Mouse (Mus musculus): ENCODE measurements around the gene Plin4.
"Not testable (repeated sequence)": the region's sequence is repeated elsewhere in the genome, so short reads cannot be mapped to it uniquely, and the experiment has no call there.

The Plin4 gene

DNA sequence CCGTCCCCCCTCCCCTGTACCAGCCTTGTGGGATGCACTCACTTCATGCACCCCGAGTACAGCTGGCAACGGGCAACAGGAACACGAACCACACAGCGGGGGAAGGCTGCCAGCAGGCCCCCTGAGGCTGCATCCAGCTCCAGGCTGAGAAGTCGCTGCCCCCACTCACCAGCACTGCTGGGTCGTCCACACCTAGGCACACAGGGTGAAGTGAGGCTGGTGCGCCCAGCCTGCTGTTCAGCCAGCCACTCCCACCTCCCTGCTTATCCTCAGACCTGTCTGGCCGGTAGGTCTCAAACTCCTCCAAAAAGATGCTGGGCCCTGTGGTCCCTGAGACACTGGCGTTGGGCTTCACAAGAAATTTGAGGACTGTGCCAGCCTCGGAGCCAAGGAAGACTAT lies 16.6 kb upstream of the Plin4 start:
- DNase-seq (ENCODE audit: low read depth, low spot score): no peak

DNA sequence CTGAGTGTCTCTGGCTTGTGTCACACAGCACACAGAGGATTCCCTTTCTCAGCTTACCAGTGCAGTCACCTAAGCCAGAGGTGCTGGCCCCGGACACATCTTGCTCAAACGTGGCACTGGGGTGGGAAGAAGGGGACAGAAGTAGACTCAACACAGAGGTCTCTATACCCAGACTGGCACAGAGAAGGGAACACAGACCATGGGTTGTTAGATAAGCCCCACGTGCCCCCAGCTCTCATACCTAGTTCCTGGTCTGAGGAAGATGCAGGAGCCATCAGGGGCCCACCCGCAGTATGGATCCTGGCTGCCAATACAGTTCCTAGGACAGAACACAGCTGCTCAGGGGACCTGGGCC lies 15.7 kb upstream of the Plin4 start:
- no peak for DNase-seq (ENCODE audit: low read depth, low spot score)

DNA sequence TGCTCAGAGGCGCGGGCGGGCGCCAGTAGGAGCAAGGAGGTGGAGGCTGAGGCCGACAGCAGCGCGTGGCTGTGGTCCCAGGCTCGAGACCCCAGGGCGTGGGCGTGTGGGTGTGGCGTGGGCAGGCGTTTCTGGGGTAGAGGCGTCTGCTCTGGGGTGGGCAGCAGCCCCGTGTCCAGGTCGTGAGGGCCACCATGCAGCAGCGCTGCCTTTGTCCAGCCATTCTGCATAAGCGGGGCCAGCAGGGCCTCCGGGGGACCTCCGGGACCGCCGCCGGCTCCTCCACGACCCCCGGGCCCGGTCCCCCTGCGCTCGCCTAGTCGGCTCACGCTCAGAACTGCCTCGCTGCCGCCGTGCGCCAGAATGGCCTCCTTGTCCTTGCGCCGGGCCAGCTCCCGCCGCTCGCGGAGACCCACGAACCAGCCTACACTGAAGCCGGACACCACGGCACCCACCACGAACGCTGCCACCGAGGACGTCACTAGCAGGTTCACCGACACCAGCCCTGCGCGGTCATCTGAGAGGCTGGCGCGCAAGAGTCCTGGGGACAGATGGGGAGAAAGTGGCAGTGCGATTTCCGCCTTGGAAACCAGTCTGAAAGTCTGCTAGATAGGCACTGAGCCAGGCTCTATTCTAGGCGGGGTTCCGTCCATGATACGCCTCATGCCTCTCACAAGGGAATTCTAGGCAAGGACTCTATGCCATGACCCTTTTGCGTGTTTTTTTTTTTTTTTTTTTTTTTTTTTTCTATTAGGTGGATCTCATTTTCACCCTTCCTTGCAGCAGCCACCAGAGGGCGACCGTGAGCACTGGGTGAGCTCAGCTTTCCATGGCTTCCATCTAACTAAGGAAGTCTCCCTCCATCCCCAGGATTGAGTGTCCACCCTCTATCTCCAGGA lies 15.0 kb upstream of the Plin4 start:
- no peak for DNase-seq (ENCODE audit: low read depth, low spot score)

DNA sequence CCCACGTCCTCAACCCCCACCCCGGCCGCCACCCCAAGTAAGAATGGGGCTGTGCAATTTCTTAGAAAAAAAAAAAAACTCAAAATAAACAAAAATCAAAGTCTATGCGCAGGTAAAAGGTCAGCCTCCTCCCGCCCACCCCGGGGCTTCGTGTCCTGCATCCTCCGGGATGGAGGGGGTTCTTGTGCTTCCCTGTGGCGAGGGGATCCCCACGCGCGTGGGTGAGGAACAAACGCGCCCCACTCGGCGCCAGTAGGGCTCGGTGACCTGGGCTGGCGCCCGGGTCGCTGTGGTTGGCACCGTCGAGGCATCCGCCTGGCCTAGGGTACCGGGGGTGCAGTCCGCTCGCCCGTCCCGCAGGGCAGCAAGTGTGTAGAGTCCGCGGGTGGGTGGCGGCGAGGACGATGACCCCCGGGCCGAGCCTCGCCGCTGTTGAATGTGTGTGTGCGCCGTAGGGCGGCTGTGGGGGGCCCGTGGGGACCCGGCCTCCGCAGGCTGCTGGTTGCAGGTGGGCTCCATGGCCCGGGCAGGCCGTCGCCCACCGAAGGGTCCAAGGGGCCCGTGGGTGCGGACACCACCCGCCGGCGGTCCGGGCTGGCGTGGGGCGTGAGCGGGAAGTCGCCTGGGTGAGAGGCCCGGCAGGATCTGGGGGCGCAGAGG lies 14.2 kb upstream of the Plin4 start:
- DNase-seq (ENCODE audit: low read depth, low spot score): no peak

DNA sequence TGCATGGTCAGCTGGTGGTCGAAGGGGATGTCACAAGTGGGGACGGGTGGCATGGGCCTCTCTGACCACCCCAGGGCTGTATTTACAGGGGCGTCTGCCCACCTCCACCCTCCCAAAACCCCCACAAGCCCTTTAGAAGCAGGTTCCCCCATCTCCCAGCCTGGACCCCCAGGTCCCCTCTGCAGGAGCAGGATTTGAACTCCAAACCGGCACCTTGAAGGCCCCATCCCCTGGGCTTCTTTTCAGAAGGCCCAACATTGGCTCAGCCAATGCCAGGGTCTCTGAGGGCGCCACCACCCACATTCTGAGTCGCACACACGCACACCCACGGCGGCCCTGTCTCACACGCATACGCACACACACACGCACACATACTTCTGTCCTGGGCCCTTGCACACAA lies 13.6 kb upstream of the Plin4 start:
- DNase-seq (ENCODE audit: low read depth, low spot score): no peak

DNA sequence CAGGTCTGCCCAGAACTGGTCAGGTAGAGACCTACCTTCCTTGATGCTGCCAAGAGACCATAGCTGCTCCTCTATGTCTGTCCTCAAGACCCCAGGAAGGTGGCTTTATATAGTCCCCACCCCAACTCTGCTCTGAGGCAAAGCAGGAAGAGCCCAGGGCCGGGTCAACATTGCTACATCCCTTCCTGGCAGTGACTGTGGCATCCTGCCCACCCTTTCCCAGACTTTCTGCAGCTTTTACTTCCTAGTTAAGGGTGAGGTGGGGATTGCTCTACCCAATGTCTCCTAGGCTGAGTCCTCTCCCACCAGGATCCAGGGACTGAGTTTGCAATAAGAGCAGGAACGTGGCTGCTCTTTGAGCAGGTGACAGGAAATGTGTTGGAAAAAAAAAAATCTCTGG lies 12.2 kb upstream of the Plin4 start, which contains the start of gene Lrg1:
Gene Lrg1, minus strand, starts transcription at position 176 of the 400 bp plus-strand sequence.
- no peak for DNase-seq (ENCODE audit: low read depth, low spot score)

DNA sequence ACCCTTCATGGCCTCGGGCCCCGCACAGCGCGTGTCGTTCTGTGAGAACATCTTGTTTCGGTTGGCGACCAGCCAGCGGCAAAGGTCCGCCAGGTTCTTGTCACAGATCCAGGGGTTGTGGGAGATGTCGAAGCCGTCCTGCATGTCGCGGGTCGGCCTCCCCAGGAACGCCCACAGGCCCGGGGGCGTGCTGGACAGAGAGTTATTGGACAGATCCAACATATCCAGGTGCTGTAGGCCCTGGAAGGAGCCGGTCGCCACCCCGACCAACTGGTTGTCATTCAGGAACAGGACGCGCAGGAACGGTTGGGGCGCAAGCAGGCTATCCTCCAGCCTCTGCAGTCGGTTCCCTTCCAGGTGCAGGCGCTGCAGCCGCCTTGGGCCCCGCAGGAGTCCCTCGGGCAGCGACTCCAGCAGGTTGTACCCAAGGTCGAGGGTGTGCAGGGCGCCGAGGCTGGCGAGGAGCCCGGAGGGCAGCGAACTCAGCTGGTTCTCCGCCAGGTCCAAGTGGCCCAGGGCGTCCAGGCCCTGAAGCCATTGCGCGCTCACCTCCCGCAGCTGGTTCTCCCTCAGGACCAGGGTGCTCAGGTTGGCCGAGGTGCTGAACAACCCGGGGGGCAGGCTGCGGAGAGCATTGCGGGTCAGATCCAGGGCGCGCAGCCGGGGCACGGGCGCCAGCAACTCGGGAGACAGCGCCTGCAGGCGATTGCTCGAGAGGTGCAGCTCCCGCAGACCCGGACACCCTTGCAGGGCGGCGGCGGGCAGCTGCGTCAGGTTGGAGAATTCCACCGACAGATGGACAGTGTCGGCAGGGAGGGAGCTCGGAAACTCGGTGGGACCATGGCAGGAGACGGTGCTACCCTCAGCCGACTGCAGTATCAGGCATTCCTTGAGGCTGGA lies 10.6 kb upstream of the Plin4 start:
- no peak for DNase-seq (ENCODE audit: low read depth, low spot score)

DNA sequence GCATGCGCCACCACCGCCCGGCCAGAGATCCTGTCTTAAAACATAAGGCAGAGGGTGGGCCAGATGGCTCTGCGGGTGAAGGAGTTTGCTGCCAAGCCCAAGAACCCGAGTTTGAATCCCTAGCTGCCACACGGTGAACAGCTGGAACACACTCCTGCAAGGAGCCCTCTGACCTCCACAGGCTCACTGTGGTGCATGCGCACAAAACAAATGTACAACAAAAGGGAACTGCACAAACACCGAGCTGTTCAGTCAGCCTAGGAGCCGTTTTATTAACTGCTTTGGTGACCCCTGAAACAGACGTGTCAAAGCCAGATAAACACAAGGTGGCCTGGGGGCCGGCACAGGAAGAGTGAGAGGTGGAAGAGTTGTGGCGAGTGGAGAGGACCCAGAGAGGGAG lies 9.8 kb upstream of the Plin4 start:
- no peak for DNase-seq (ENCODE audit: low read depth, low spot score)

DNA sequence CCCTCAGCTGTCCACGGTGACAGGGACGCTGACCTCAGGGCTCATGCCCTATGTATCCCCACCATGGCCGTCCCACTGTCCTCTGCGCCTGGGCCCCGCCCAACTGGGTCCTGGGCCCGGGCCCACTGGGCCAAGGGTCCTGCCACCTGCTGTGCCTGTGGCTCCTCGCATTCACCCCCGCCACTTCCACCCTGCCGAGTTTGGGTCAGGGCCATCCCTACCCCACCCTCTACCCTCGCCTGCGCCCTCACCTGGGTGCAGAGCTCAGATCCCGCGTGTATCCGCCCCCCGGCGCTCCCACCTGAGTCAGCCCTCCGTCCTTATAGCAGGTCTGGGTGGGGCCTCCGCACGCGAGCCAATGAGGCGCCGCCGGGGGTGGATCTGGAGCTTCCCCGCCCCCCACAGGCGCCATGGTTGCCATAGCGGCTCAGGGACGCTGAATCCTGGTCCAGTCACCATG lies 7.7 kb upstream of the Plin4 start, which contains the start of gene Plin5:
Gene Plin5, minus strand, starts transcription at position 346 of the 460 bp plus-strand sequence.
- no peak for DNase-seq (ENCODE audit: low read depth, low spot score)

DNA sequence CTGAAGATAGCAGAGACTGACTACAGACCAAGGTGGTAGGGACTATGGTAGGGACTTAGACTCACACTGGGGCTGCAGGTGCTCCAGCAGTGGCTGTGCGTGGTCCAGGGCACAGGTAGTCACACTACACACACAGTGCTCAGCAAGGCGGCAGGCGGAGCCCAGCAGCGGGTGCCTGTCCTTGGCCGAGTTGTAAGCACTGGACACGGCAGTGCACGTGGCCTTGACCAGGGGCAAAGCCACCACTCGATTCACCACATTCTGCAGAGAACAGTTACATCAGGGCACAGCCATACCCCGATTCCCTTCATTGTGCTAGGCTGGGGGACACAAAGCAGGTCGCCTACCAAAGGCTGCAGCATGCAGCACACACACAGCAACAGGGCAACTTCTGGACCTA lies 6.6 kb upstream of the Plin4 start:
- no peak for DNase-seq (ENCODE audit: low read depth, low spot score)

DNA sequence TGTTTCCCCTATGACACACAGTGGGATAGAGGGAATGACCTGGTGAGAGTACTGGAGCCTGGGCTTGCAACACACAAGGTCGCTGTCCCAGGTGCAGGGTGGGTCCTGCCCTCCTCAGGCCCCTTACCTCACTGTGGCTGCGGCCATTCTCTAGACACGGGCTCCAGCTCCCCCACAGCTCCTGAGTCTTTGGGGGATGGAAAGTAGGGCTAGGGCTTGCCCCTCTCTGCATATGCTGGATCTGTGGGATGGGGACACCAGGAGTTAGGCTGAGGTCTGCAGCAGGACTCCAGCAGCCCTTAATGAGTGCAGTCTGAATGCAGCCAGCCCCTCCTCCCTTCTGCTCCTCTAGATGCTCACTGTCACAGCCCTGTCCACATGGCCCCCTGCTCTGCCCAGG lies 3.1 kb upstream of the Plin4 start:
- DNase-seq (ENCODE audit: low read depth, low spot score): no peak

DNA sequence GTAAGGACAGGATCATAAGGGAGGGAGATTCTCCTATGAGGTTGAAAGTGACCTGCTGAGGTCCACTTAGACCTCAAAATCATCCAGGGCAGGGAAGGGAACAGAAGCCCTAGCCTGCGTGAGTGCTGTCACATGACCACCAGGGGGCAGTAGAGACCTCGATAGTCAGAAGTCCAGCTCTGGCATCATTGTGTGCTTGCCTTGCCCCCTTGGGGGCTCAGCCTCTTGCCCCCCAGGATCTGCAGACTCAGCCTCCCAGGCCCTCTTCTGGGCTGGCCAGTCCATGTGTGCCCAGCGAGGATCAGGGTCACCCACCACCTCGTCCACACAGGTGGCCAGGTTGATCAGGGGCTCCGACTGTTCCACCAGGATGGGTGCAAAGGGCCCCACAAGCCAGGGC lies 2.3 kb upstream of the Plin4 start:
- DNase-seq (ENCODE audit: low read depth, low spot score): peak; percentile 47

DNA sequence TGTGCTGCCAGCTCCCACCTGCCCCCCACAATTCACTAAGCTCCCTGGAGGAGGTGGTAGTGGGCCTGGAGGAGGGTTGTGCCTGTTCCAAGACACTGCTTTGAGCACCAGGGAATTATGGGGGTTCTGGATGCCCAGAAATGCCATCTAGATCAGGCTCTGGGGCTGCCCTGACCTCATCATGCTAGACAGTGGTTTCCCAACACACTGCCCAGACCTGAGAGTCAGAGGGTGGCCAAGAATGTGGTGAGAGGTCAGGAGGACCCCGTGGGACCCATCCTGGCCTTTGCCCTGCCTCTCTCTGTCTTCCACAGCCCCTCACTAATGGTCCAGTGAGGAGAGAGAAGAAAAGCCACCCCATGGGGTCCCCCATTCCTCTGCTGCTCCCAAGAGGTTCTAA lies 1.4 kb upstream of the Plin4 start:
- DNase-seq (ENCODE audit: low read depth, low spot score): no peak

DNA sequence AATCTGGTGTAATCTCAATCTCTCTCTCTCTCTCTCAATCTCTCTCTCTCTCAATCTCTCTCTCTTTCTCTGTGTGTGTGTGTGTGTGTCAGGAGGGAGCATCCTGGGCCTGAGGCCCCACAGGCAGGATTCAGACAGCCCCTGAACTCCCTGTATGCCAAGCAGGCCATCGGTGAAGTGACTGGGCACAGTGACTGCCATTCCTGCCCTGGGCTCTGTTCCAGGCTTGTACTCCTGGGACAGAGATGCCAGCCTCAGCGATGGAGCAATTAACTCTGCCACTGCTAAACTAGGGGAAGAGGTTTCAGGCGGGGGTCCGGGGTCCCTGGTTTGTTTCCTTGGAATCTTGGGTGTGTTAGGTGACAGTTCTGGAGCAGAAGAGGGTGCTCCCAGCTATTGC lies 968 bp upstream of the Plin4 start:
- no peak for DNase-seq (ENCODE audit: low read depth, low spot score)

DNA sequence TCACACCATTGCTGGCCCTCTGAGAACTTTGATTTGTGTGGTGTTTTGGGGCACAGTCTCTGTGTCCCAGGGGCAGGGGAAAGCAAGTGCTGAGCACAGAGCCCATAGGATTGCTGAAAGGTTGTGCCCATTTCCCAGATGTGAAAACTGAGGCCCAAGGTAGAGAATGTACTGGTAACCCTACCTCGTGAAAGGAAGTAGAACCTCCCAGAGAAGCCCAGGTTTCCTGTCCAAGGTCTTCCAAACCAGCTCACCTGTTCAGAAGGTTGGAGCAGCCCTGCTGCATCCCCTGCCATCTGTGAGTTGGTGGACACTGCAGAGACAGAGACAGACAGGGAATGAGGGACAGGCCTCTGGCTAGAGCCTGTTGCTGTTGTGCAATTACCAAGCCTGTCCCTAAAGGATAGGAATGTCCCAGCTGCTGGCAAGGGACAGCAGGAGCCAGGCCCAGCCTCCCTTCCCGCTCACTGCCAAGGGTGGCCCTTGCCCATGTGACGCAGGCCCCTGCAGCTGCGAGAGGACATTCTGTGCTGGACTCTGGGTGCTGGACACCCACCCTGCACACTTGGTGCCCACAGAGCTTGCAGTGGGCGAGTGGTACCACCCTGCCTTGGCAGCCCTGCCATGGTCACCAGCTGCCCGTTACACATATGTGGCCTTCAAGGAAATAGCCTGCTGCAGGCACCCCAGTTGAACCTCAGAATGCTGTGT lies 1.1 kb downstream of the Plin4 start:
- no peak for DNase-seq (ENCODE audit: low read depth, low spot score)

DNA sequence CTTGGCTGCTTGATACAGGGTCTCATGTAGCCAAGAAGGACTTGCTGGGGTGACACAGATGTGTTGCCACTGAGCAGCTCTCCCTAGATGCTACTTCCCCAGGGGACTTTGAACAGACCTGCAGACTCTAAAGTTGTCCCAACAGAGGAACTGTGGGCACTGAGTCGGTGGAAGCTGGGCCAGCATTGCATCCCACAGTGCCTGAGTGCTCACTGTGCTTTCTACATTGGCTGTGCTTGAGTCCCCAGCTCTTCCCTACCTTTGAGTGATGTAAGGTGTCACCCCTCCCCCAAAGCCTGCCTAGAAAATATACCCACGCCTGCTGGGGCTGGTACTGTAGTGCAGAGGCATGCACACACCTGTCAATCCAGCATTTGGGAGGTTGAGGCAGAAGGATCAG lies 1.9 kb downstream of the Plin4 start:
- no peak for DNase-seq (ENCODE audit: low read depth, low spot score)

DNA sequence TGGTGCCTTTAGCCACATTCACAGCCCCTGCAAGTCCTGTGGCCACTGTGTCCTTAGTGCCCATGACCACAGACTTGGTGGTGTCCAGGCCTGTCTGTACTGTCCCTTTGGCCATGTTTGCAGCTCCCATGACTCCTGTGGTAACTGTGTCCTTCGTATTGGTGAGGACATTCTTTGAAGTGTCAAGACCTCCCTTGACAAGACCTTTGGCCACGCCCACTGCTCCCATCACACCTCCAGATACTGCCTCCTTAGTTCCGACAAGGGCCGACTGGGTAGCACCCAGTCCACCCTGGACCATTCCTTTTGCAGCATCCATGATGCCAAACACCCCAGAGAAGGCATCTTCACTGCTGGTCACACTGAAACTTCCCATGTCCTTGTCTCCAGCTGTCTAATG lies 2.6 kb downstream of the Plin4 start:
- no peak for DNase-seq (ENCODE audit: low read depth, low spot score)

DNA sequence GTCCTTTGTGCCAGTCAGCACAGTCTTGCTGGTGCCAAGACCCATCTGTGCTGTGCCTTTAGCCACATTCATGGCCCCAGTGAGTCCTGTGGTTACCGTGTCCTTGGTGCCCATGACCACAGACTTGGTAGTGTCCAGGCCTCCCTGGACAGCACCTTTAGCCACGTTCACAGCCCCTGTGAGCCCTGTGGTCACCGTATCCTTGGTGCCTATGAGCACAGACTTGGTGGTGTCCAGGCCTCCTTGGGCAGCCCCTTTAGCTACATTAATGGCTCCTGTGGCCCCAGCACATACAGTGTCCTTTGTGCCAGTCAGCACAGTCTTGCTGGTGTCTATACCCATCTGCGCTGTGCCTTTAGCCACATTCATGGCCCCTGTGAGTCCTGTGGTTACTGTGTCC lies 3.2 kb downstream of the Plin4 start:
- not testable (repeated sequence) for DNase-seq (ENCODE audit: low read depth, low spot score)

DNA sequence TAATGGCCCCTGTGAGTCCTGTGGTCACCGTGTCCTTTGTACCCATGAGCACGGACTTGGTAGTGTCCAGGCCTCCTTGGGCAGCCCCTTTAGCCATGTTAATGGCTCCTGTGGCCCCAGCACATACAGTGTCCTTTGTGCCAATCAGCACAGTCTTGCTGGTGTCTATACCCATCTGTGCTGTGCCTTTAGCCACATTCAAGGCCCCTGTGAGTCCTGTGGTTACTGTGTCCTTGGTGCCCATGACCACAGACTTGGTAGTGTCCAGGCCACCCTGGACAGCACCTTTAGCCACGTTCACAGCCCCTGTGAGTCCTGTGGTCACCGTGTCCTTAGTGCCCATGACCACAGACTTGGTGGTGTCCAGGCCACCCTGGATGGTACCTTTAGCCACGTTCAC lies 4.8 kb downstream of the Plin4 start:
- DNase-seq (ENCODE audit: low read depth, low spot score): not testable (repeated sequence)

DNA sequence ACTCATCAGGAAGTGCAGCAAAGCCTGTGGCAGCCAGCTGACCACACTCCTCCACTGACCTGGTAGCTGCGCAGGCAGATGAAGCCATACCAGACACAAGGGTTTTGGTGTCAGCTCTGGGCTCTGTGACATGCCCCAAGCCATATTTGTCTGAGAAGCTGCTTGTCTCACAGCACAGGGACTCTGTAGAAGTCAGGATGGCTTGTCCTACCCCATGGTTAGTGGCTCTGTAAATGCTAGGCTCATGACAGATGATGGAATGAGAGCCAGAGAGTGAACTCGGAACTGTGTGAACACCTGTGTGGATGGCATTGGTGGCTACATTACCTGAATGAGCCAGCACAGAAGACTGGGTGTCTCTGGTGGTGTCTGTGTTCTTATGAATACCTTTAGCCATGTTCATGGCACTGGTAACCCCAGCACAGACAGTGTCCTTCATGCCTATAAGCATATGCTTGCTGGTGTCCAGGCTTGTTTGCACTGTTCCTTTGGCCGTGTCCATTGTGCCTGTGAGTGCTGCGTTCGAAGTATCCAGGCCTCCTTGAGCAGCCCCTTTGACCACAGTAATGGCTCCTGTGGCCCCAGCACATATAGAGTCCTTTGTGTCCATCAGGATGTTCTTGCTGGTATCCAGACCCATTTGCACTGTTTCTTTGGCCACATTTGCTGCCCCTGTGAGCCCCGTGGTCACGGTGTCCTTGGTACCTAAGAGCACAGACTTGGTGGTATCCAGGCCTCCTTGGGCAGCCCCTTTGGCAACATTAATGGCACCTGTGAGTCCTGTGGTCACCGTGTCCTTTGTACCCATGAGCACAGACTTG lies 5.9 kb downstream of the Plin4 start:
- DNase-seq (ENCODE audit: low read depth, low spot score): no peak

DNA sequence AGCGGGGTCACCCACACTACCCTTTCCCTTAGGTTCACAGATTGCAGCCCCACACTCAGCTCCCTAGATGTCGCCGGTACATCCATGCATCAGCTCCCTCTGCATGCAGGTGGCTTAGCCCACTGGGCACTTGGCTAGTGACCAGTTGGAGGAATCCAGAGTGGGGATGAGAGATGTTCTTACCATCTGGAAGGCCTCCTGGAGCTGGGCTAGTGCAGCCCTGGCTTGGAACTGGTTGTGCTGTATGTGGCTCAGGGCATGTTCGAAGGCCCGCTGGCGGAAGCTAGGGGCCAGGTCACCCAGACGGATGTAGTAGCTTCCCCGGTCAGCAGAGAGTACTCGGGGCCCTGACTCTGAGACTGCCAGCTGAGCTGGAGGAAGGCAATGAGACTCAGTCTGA lies 6.7 kb downstream of the Plin4 start:
- DNase-seq (ENCODE audit: low read depth, low spot score): no peak
